Mouse (Mus musculus) layer of hippocampus, adult 9-11 months (tissue): ENCODE data around the gene Prss16.

Experiments
- DNase-seq: peaks from one replicate; pipeline ENCODE4 v3.0.0; 2022

Prss16 gene

GRCm38 (mm10) chr13:22035267-22036148 lies 26.0 kb upstream of the Prss16 start, which contains the start of the genes Hist1h2ah and Hist1h2bk:
Gene Hist1h2ah (minus strand): TSS chr13:22035568.
Gene Hist1h2bk (plus strand): TSS chr13:22035870.
- DNase-seq: peak; percentile 93

- DNase-seq: no peak
Observed at GRCm38 (mm10) chr13:22034443-22035266, 25.1 kb upstream of the Prss16 start.

- no peak for DNase-seq
Observed at GRCm38 (mm10) chr13:22033741-22034442, 24.4 kb upstream of the Prss16 start.

GRCm38 (mm10) chr13:22030493-22030892 lies 21.0 kb upstream of the Prss16 start:
- DNase-seq: no peak

GRCm38 (mm10) chr13:22029928-22030327 lies 20.4 kb upstream of the Prss16 start:
- DNase-seq: no peak

- DNase-seq: peak; percentile 90
Observed at GRCm38 (mm10) chr13:22028673-22029460, 19.3 kb upstream of the Prss16 start.

GRCm38 (mm10) chr13:22026058-22027031 lies 16.8 kb upstream of the Prss16 start:
- DNase-seq: peak; percentile 54

GRCm38 (mm10) chr13:22022241-22022640 lies 12.7 kb upstream of the Prss16 start:
- peak; percentile 44 for DNase-seq

- no peak for DNase-seq
Observed at GRCm38 (mm10) chr13:22021581-22021980, 12.0 kb upstream of the Prss16 start.

GRCm38 (mm10) chr13:22020901-22021339 lies 11.4 kb upstream of the Prss16 start:
- no peak for DNase-seq

- no peak for DNase-seq
Observed at GRCm38 (mm10) chr13:22019934-22020835, 10.6 kb upstream of the Prss16 start.

GRCm38 (mm10) chr13:22015479-22016450 lies 6.2 kb upstream of the Prss16 start:
- peak; percentile 65 for DNase-seq

- no peak for DNase-seq
Observed at GRCm38 (mm10) chr13:22014411-22014845, 4.9 kb upstream of the Prss16 start.

GRCm38 (mm10) chr13:22013716-22014115 lies 4.2 kb upstream of the Prss16 start:
- no peak for DNase-seq

GRCm38 (mm10) chr13:22008707-22009106 lies 835 bp downstream of the Prss16 start:
- no peak for DNase-seq

- no peak for DNase-seq
Observed at GRCm38 (mm10) chr13:22007872-22008271, 1.7 kb downstream of the Prss16 start.

GRCm38 (mm10) chr13:22007121-22007510 lies 2.4 kb downstream of the Prss16 start:
- no peak for DNase-seq
